Mouse (Mus musculus): ENCODE data around the gene Tex14. TPM values are rescaled to one million over a fixed set of nuclear protein-coding genes. Genes with fewer than 3 reads are reported as not detected.

The Tex14 gene
- total and polyA plus RNA-seq, 3 experiments = 0.42 TPM; not detected in 1

DNA sequence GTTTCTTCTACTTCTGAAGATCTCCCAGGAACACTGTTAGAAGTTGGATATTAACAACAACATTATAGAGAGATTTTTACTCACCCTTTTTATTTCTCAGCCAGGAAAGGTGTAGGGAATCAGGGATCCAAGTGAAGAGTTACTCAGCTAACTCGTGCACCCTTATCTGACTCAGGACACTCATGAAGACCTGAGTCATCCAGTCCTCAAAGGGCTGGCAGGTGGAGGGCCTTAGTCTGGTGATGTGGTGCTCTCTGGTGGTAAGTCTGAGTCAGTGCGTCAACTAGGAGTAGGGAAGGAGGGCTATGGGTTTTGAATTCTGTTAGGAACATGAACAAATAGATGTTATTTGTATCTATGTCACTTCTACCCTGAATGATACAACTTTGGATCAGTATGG, 114.4 kb downstream of the Tex14 start (continued):
- TF ChIP-seq HCFC1 (IDR thresholded peaks at IDR 0.05; ENCODE audit: low read depth, low read length) (peak; percentile 12; the same call in 1 of the 2 replicates), MAFK (IDR thresholded peaks at IDR 0.05; ENCODE audit: borderline replicate concordance, low read depth, low read length) (peak; percentile 42; the same call in 1 of the 2 replicates)

DNA sequence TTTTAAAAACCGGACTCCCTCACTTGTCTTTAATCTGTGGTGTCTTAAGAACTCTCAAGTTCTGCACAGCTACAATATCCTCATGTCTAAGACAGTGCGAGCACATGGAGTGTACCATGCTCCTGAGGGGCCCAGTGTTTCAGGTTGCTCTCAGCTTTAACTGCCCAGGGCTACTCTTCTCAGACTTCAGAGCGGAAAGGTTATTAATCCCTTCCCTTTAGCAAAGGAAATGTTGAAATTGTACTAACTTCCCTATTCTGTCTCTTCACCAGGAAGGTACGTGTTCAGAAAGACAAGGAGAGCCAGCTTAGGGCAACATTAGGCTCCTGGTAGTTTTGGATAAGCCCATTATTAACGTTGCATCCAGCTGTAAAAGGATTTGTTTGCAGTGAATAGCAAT, 118.6 kb downstream of the Tex14 start:
- Histone ChIP-seq H3K36me3 (ENCODE audit: control insufficient read depth in 1 of 2, insufficient read depth in 2 of 2, low read length in 2 of 2) (peaks cover 0 to 33% of the 10 kb centered on the region in 2 experiments; a peak in 2 of 4 replicates), H3K9me3 (replicated peaks; ENCODE audit: insufficient read depth, low read length) (no peaks in the 10 kb centered on the region), H3K27ac (ENCODE audit: control insufficient read depth, low read depth, low read length) (peak overlapping the region; percentile 13; the same call in 1 of the 2 replicates), H3K79me2 (ENCODE audit: control insufficient read depth, insufficient read depth, low read length, poor library complexity) (no peaks in the 10 kb centered on the region), H3K4me1 (ENCODE audit: control insufficient read depth in 1 of 2, insufficient read depth in 2 of 2, low read length in 2 of 2) (peaks cover 10 to 27% of the 10 kb centered on the region in 2 experiments), H3K4me3 (ENCODE audit: control insufficient read depth in 1 of 2, insufficient read depth in 1 of 2, low read depth in 2 of 2, low read length in 2 of 2) (peak overlapping the region in 1 of 2 experiments; percentile 17; a peak in 1 of 4 replicates), H3K9ac (ENCODE audit: control insufficient read depth, low read depth, low read length, poor library complexity, severe bottlenecking) (peak overlapping the region; percentile 39), H3K27me3 (ENCODE audit: control insufficient read depth in 1 of 2, insufficient read depth in 2 of 2, low read length in 2 of 2) (no peaks in the 10 kb centered on the region)
- peak; percentile 65 for DNase-seq (ENCODE audit: low read depth, low spot score)
- TF ChIP-seq MAX (IDR thresholded peaks at IDR 0.05; ENCODE audit: low read length) = peak; percentile 59
- no peak for TF ChIP-seq USF1 (IDR thresholded peaks at IDR 0.05; ENCODE audit: low read depth, low read length)
- no peak for TF ChIP-seq MYB (IDR thresholded peaks at IDR 0.05; ENCODE audit: low read depth, low read length)
- TF ChIP-seq MAZ (IDR thresholded peaks at IDR 0.05; ENCODE audit: low read depth, low read length) = no peak
- TF ChIP-seq TBP (IDR thresholded peaks at IDR 0.05; ENCODE audit: low read depth, low read length) = 0 out of 2 replicates have a peak, but pooled peaks have one; percentile 57
- TF ChIP-seq ZKSCAN1 (IDR thresholded peaks at IDR 0.05; ENCODE audit: low read depth, low read length) = no peak
- TF ChIP-seq SMC3 (IDR thresholded peaks at IDR 0.05; ENCODE audit: low read depth, low read length) = no peak
- no peak for TF ChIP-seq ZMIZ1 (IDR thresholded peaks at IDR 0.05; ENCODE audit: low read depth, low read length)
- 0 out of 2 replicates have a peak, but pooled peaks have one; percentile 45 for TF ChIP-seq MYC (IDR thresholded peaks at IDR 0.05; ENCODE audit: low read depth, low read length)
- TF ChIP-seq HCFC1 (IDR thresholded peaks at IDR 0.05; ENCODE audit: low read depth, low read length) = no peak
- TF ChIP-seq ZNF384 (IDR thresholded peaks at IDR 0.05; ENCODE audit: low read depth, low read length) = no peak
- no peak for TF ChIP-seq POLR2A (IDR thresholded peaks at IDR 0.05; ENCODE audit: control insufficient read depth in 1 of 2, insufficient read depth in 1 of 2, low read depth in 1 of 2, low read length in 2 of 2, poor library complexity in 1 of 2)
- no peak for TF ChIP-seq ZC3H11A (IDR thresholded peaks at IDR 0.05; ENCODE audit: low read depth, low read length)
- no peak for TF ChIP-seq CHD1 (IDR thresholded peaks at IDR 0.05; ENCODE audit: low read depth, low read length)
- TF ChIP-seq BHLHE40 (IDR thresholded peaks at IDR 0.05; ENCODE audit: borderline replicate concordance, low read depth, low read length) = no peak
- no peak for TF ChIP-seq NELFE (IDR thresholded peaks at IDR 0.05; ENCODE audit: low read depth, low read length)
- no peak for TF ChIP-seq TAL1 (IDR thresholded peaks at IDR 0.05; ENCODE audit: low read length)
- TF ChIP-seq MEF2A (IDR thresholded peaks at IDR 0.05; ENCODE audit: extremely low read depth, insufficient replicate concordance, low read depth, low read length, poor library complexity, severe bottlenecking) = no peak
- TF ChIP-seq MXI1 (IDR thresholded peaks at IDR 0.05; ENCODE audit: low read depth, low read length) = no peak
- TF ChIP-seq UBTF (IDR thresholded peaks at IDR 0.05; ENCODE audit: borderline replicate concordance, insufficient read depth, low read depth, low read length) = no peak
- TF ChIP-seq NRF1 (IDR thresholded peaks at IDR 0.05; ENCODE audit: insufficient read depth, low read depth, low read length, poor library complexity, severe bottlenecking) = no peak
- TF ChIP-seq ELF1 (IDR thresholded peaks at IDR 0.05; ENCODE audit: low read depth, low read length) = no peak
- TF ChIP-seq ETS1 (IDR thresholded peaks at IDR 0.05; ENCODE audit: low read depth, low read length) = no peak
- no peak for TF ChIP-seq CTCF (IDR thresholded peaks at IDR 0.05 in 2 of 3, conservative IDR thresholded peaks at IDR 0.05 in 1 of 3; ENCODE audit: control insufficient read depth in 1 of 3, insufficient read depth in 1 of 3, low read depth in 2 of 3, low read length in 3 of 3, poor library complexity in 1 of 3, severe bottlenecking in 1 of 3)
- no peak for TF ChIP-seq MAFK (IDR thresholded peaks at IDR 0.05; ENCODE audit: borderline replicate concordance, low read depth, low read length)
